Mouse (Mus musculus) heart, adult 11 months (tissue): ENCODE measurements around the gene Slc1a1.

Experiments
- DNase-seq: peaks from one replicate; pipeline ENCODE4 v3.0.0; 2022

Gene Slc1a1

GRCm38 (mm10) chr19:28854831-28855230 is 20.0 kb downstream of the Slc1a1 start:
- no peak for DNase-seq

GRCm38 (mm10) chr19:28860246-28860645 is 25.4 kb downstream of the Slc1a1 start:
- DNase-seq = peak; percentile 66

- DNase-seq = no peak
Observed at GRCm38 (mm10) chr19:28863626-28864025, 28.8 kb downstream of the Slc1a1 start.

GRCm38 (mm10) chr19:28864981-28865380 is 30.1 kb downstream of the Slc1a1 start:
- no peak for DNase-seq

- DNase-seq = peak; percentile 31
Observed at GRCm38 (mm10) chr19:28865501-28865900, 30.7 kb downstream of the Slc1a1 start.

GRCm38 (mm10) chr19:28869251-28869855 is 34.5 kb downstream of the Slc1a1 start:
- DNase-seq = peak; percentile 50

- DNase-seq = no peak
Observed at GRCm38 (mm10) chr19:28870351-28870750, 35.5 kb downstream of the Slc1a1 start.

GRCm38 (mm10) chr19:28879476-28879875 is 44.6 kb downstream of the Slc1a1 start:
- peak; percentile 56 for DNase-seq

- no peak for DNase-seq
Observed at GRCm38 (mm10) chr19:28883126-28883525, 48.3 kb downstream of the Slc1a1 start.

GRCm38 (mm10) chr19:28888496-28888895 is 53.6 kb downstream of the Slc1a1 start:
- no peak for DNase-seq

- DNase-seq = no peak
Observed at GRCm38 (mm10) chr19:28889251-28889650, 54.4 kb downstream of the Slc1a1 start.

- DNase-seq = no peak
Observed at GRCm38 (mm10) chr19:28891238-28891637, 56.4 kb downstream of the Slc1a1 start.

GRCm38 (mm10) chr19:28891864-28892263 is 57.0 kb downstream of the Slc1a1 start:
- no peak for DNase-seq

GRCm38 (mm10) chr19:28896639-28897038 is 61.8 kb downstream of the Slc1a1 start:
- DNase-seq = no peak

GRCm38 (mm10) chr19:28897497-28897896 is 62.6 kb downstream of the Slc1a1 start:
- no peak for DNase-seq

GRCm38 (mm10) chr19:28900771-28901170 is 65.9 kb downstream of the Slc1a1 start:
- no peak for DNase-seq

- no peak for DNase-seq
Observed at GRCm38 (mm10) chr19:28902111-28902510, 67.3 kb downstream of the Slc1a1 start.

- DNase-seq = no peak
Observed at GRCm38 (mm10) chr19:28902806-28903205, 68.0 kb downstream of the Slc1a1 start.

- no peak for DNase-seq
Observed at GRCm38 (mm10) chr19:28903536-28904119, 68.8 kb downstream of the Slc1a1 start.

GRCm38 (mm10) chr19:28908186-28908585 is 73.3 kb downstream of the Slc1a1 start:
- DNase-seq = no peak

- no peak for DNase-seq
Observed at GRCm38 (mm10) chr19:28908693-28909092, 73.8 kb downstream of the Slc1a1 start.

GRCm38 (mm10) chr19:28914598-28914997 is 79.7 kb downstream of the Slc1a1 start:
- no peak for DNase-seq

- no peak for DNase-seq
Observed at GRCm38 (mm10) chr19:28915602-28916250, 80.9 kb downstream of the Slc1a1 start.

GRCm38 (mm10) chr19:28916492-28916891 is 81.6 kb downstream of the Slc1a1 start:
- no peak for DNase-seq
